Mouse (Mus musculus) mouse trophoblast stem cell (cell line): ENCODE measurements around the gene Prkca.

Experiments
- in situ Hi-C, 2 experiments: fragments of 300-500 bp; cut with MseI, MboI; formaldehyde crosslinking; loops; 2 replicates in 1 of 2; 3 replicates in 1 of 2; pipeline ENCODE4 v1.15.1; 2025

The Prkca gene

GRCm38 (mm10) chr11:108343789-108344462 lies at the start of gene Prkca:
Prkca (minus strand) TSS chr11:108343928.
- in situ Hi-C loops = no loop called here

GRCm38 (mm10) chr11:108385666-108386024 lies 41.9 kb upstream of the Prkca start:
- in situ Hi-C loops = no loop called here

GRCm38 (mm10) chr11:108384920-108385665 lies 41.4 kb upstream of the Prkca start:
- in situ Hi-C loops = no loop called here

GRCm38 (mm10) chr11:108382664-108383063 lies 38.9 kb upstream of the Prkca start:
- in situ Hi-C loops = no loop called here

GRCm38 (mm10) chr11:108378363-108378751 lies 34.6 kb upstream of the Prkca start:
- in situ Hi-C loops = loop anchor here (5.0 kb wide), 2 partner anchors 251 to 346 kb away; no protein-coding TSS in a partner anchor

GRCm38 (mm10) chr11:108377680-108378362 lies 34.1 kb upstream of the Prkca start:
- in situ Hi-C loops = loop anchor here (5.0 kb wide), 2 partner anchors 251 to 346 kb away; no protein-coding TSS in a partner anchor

GRCm38 (mm10) chr11:108376815-108377214 lies 33.1 kb upstream of the Prkca start:
- in situ Hi-C loops = loop anchor here (5.0 kb wide), 2 partner anchors 250 to 345 kb away; no protein-coding TSS in a partner anchor

GRCm38 (mm10) chr11:108367046-108367445 lies 23.3 kb upstream of the Prkca start:
- in situ Hi-C loops = no loop called here

- in situ Hi-C loops = no loop called here
Observed at GRCm38 (mm10) chr11:108365600-108365999, 21.9 kb upstream of the Prkca start.

GRCm38 (mm10) chr11:108364945-108365589 lies 21.3 kb upstream of the Prkca start:
- in situ Hi-C loops = no loop called here

- in situ Hi-C loops = no loop called here
Observed at GRCm38 (mm10) chr11:108363991-108364390, 20.3 kb upstream of the Prkca start.

GRCm38 (mm10) chr11:108362965-108363364 lies 19.2 kb upstream of the Prkca start:
- in situ Hi-C loops = no loop called here

- in situ Hi-C loops = no loop called here
Observed at GRCm38 (mm10) chr11:108360983-108361382, 17.3 kb upstream of the Prkca start.

- in situ Hi-C loops = no loop called here
Observed at GRCm38 (mm10) chr11:108358911-108359310, 15.2 kb upstream of the Prkca start.

GRCm38 (mm10) chr11:108356020-108356419 lies 12.3 kb upstream of the Prkca start:
- in situ Hi-C loops = no loop called here

GRCm38 (mm10) chr11:108352842-108353388 lies 9.2 kb upstream of the Prkca start:
- in situ Hi-C loops = no loop called here

GRCm38 (mm10) chr11:108350799-108351198 lies 7.1 kb upstream of the Prkca start:
- in situ Hi-C loops = no loop called here

GRCm38 (mm10) chr11:108345321-108345720 lies 1.6 kb upstream of the Prkca start:
- in situ Hi-C loops = no loop called here

- in situ Hi-C loops = no loop called here
Observed at GRCm38 (mm10) chr11:108344759-108345158, 1.0 kb upstream of the Prkca start.

GRCm38 (mm10) chr11:108342781-108343768 lies 653 bp downstream of the Prkca start, which contains the start of gene Apoh:
Apoh (plus strand) TSS chr11:108343354.
- in situ Hi-C loops = no loop called here
